Mouse (Mus musculus): ENCODE measurements at regions not wholly inside any gene's neighbourhood (a gene's known extent, or its start where the extent isn't known, plus 50 kb on each side); places are given as distances from the start of the nearest gene placed in this dataset.

DNA sequence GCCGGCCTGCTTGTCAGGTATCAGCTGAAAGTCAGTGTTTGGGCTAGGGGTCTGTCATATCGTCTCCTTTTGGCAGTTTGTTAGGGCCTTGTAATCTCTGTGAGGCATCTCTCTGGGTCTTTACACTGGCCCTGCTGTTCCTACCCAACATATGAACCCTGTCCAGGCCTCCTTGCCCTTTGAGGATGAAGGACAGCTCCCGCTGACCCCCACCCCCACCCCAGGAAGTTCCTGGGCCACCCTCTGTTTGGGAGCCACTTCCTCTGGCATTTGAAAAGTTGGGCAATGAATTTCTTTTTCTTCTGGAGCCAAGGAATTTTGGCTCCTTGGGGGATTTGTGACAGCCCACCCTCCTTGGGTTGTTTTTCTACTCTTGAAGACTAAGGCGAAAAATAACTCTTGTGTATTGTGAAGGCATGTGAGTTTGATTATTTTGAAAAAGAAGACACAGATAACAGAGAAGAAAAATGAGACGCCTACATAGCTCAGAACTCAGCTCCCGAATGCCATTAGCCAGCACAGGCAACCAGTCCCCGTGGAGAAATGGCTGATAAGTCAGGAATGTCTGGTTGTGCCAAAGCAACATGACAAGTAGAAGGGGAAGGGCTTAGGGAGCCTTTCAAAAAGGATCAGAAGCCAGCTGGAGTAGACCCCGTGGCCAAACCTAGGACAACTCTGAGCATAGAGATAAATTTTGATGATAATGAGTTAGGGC lies 249.5 kb downstream of the Gm49356 start:
- peak; percentile 43 for DNase-seq (ENCODE audit: low read depth)
- TF ChIP-seq POLR2A (IDR thresholded peaks at IDR 0.05; ENCODE audit: borderline replicate concordance, extremely low read depth, insufficient read depth, insufficient read length, poor library complexity, severe bottlenecking), result no peak
- no peak for TF ChIP-seq CTCF (IDR thresholded peaks at IDR 0.05; ENCODE audit: borderline replicate concordance, extremely low read depth, insufficient read depth, insufficient read length)

DNA sequence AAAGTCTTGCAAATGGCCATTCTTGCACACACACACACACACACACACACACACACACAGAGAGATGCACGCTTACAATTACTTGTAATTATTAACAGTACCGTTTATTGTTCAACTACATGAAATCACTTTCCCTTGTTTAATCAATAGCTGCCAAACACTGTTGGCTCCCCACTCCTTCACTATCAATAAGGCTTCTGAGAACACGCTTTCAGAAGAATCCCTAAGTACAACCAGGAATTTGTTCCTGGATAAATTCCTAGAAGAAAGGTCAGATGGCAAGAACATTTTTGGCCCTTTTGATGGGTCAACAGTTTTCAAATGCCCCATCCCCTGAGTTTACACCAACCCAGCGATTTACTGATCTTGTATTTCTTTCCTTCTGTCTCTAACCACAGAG lies 252.5 kb downstream of the Gm49356 start:
- DNase-seq (ENCODE audit: low read depth), result no peak
- TF ChIP-seq POLR2A (IDR thresholded peaks at IDR 0.05; ENCODE audit: borderline replicate concordance, extremely low read depth, insufficient read depth, insufficient read length, poor library complexity, severe bottlenecking) (no peak), CTCF (IDR thresholded peaks at IDR 0.05; ENCODE audit: borderline replicate concordance, extremely low read depth, insufficient read depth, insufficient read length) (no peak)

DNA sequence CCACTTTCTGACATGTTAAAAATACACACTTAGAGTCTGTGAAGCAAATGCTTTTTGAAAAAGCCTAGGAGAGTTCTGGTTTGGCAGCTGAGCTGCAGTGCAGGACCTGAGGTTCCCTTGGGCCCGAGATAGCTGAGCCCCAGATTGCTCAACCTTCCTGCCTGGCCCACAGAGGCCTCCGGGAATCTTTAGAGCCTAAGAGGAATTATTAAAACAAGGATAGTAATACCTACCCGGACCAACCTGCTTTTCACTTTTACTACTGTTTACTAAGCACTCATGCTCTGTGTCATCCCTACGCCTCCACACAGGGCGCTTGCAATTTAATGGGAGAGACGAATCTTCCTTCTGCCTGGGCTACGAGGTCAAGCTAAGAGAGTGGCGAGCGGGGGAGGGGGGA lies 253.4 kb downstream of the Gm49356 start:
- TF ChIP-seq POLR2A (IDR thresholded peaks at IDR 0.05; ENCODE audit: borderline replicate concordance, extremely low read depth, insufficient read depth, insufficient read length, poor library complexity, severe bottlenecking) (no peak), CTCF (IDR thresholded peaks at IDR 0.05; ENCODE audit: borderline replicate concordance, extremely low read depth, insufficient read depth, insufficient read length) (no peak)
- DNase-seq (ENCODE audit: low read depth), result no peak

DNA sequence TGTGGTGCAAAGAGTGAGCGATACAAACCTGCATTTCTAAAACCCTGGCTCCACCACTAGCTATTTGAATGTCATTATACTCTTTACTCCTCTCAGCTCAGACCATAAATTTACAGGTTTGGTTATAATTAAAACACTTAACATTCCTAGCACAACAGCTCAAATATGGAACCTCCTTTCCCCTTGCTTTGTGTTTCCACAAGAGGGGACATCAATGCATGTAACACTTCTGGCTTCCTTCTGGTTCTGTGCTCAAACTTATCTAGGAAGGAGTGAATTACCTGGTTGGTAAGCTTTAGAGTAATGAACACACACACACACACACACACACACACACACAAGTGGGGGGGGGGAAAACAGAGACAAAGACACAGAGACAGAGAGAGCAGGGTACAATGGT lies 254.8 kb downstream of the Gm49356 start:
- no peak for DNase-seq (ENCODE audit: low read depth)
- TF ChIP-seq POLR2A (IDR thresholded peaks at IDR 0.05; ENCODE audit: borderline replicate concordance, extremely low read depth, insufficient read depth, insufficient read length, poor library complexity, severe bottlenecking) (no peak), CTCF (IDR thresholded peaks at IDR 0.05; ENCODE audit: borderline replicate concordance, extremely low read depth, insufficient read depth, insufficient read length) (no peak)

DNA sequence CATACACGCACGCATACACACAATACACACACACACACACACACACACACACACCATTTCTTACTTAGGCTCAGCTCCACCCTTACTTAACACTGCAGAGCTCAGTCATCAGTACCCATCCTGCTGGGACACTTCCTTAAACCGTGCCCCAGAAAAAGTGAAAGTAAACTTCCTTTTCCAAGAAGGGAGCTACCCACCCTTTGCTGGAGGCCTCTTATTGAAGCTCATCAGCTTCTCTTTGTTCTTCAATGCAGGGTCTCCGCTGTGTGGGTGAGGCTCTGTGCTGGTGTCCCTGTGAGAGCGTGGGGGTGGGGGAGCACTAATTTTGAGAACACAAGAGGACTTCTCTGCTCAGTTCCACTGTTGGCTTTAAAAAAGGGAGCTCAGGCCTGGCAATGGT lies 256.6 kb downstream of the Gm49356 start:
- no peak for DNase-seq (ENCODE audit: low read depth)
- TF ChIP-seq POLR2A (IDR thresholded peaks at IDR 0.05; ENCODE audit: borderline replicate concordance, extremely low read depth, insufficient read depth, insufficient read length, poor library complexity, severe bottlenecking), result no peak
- TF ChIP-seq CTCF (IDR thresholded peaks at IDR 0.05; ENCODE audit: borderline replicate concordance, extremely low read depth, insufficient read depth, insufficient read length), result no peak

GRCm38 (mm10) chr15:59146111-59146510 lies 257.0 kb downstream of the Gm49356 start:
- TF ChIP-seq CTCF (IDR thresholded peaks at IDR 0.05; ENCODE audit: borderline replicate concordance, extremely low read depth, insufficient read depth, insufficient read length) (no peak), POLR2A (IDR thresholded peaks at IDR 0.05; ENCODE audit: borderline replicate concordance, extremely low read depth, insufficient read depth, insufficient read length, poor library complexity, severe bottlenecking) (no peak)
- no peak for DNase-seq (ENCODE audit: low read depth)

GRCm38 (mm10) chr15:59146586-59147085 lies 257.5 kb downstream of the Gm49356 start:
- DNase-seq (ENCODE audit: low read depth), result peak; percentile 46
- no peak for TF ChIP-seq CTCF (IDR thresholded peaks at IDR 0.05; ENCODE audit: borderline replicate concordance, extremely low read depth, insufficient read depth, insufficient read length)
- TF ChIP-seq POLR2A (IDR thresholded peaks at IDR 0.05; ENCODE audit: borderline replicate concordance, extremely low read depth, insufficient read depth, insufficient read length, poor library complexity, severe bottlenecking), result no peak

DNA sequence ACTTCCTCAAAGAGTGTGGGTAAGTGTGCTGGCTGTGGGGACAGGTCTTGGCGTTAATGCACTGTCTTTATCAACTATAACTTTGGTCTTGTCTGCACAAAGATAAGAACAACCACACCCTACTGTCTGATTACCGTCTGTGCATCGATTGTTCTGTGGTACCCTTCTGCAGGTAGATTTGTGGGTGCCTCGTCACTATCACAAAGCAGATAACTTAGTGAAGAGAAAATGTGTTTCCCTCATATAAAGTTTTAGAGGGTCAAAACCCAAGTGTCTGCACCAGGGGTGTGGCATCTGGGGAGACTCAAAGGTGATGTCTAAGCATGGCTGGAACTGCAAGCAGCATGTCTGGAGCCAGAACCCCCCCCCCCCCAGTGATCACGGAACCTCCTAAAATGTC lies 259.4 kb downstream of the Gm49356 start:
- DNase-seq (ENCODE audit: low read depth), result no peak

DNA sequence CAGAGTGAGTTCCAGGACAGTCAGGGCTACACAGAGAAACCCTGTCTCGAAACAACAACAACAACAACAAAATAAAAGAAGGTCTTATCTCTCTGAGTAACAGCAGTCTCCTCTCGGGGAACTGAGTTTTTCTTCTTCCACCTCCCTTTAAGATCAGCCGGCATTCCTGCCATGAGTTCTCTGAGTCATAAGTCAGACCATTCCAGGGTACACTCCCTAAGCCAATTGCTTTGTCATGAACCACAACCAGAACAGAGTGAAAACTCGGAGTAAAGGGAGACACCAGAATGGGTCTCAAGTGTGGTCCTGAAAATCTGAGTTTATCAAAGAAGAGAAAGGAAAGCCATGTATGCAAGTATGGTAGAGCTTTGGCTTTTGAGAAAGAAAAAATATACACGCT lies 262.4 kb downstream of the Gm49356 start:
- DNase-seq (ENCODE audit: low read depth), result no peak
- TF ChIP-seq CTCF (IDR thresholded peaks at IDR 0.05; ENCODE audit: borderline replicate concordance, extremely low read depth, insufficient read depth, insufficient read length), result no peak
- TF ChIP-seq POLR2A (IDR thresholded peaks at IDR 0.05; ENCODE audit: borderline replicate concordance, extremely low read depth, insufficient read depth, insufficient read length, poor library complexity, severe bottlenecking), result no peak

More for the DNA sequence above, 259.4 kb downstream of the Gm49356 start:
- TF ChIP-seq CTCF (IDR thresholded peaks at IDR 0.05; ENCODE audit: borderline replicate concordance, extremely low read depth, insufficient read depth, insufficient read length) (no peak), POLR2A (IDR thresholded peaks at IDR 0.05; ENCODE audit: borderline replicate concordance, extremely low read depth, insufficient read depth, insufficient read length, poor library complexity, severe bottlenecking) (no peak)

DNA sequence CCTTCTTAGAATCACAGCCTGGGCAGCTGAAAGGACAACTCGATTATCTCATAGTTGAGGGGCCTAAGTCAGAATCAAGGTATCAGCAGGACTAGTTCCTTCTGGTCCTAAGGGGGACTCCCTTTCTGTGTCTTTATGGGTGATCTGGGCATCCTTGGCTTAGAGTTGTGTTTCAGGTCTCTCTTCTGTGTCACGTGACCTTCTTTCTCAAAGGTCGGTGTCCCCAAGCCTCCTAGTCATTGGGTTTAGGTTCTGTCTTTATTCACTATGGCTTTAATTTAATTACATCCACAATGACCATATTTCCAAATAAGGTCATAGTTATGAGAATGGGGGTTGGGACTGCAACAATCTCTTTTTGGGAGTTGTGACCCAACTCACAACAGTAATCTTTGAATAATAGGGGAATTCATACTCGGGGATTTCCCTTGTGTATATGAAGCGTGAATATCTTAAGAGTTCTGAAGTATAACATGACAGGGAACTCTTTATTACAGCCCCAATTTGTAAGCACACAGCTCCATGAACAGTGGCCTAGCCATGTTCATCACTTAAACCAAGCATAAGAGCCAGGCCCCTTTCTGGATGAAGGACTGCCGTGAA lies 263.8 kb downstream of the Gm49356 start:
- DNase-seq (ENCODE audit: low read depth), result no peak
- TF ChIP-seq POLR2A (IDR thresholded peaks at IDR 0.05; ENCODE audit: borderline replicate concordance, extremely low read depth, insufficient read depth, insufficient read length, poor library complexity, severe bottlenecking) (no peak), CTCF (IDR thresholded peaks at IDR 0.05; ENCODE audit: borderline replicate concordance, extremely low read depth, insufficient read depth, insufficient read length) (no peak)

- DNase-seq (ENCODE audit: low read depth), result peak; percentile 88
- no peak for TF ChIP-seq POLR2A (IDR thresholded peaks at IDR 0.05; ENCODE audit: borderline replicate concordance, extremely low read depth, insufficient read depth, insufficient read length, poor library complexity, severe bottlenecking)
- no peak for TF ChIP-seq CTCF (IDR thresholded peaks at IDR 0.05; ENCODE audit: borderline replicate concordance, extremely low read depth, insufficient read depth, insufficient read length)
Observed at GRCm38 (mm10) chr15:59153416-59154250, 264.5 kb downstream of the Gm49356 start.

Measured in brain, embryonic 14.5 days (tissue).